Mouse (Mus musculus): ENCODE measurements around the gene Dcaf1. TPM values are rescaled to one million over a fixed set of nuclear protein-coding genes. Genes with fewer than 3 reads are reported as not detected.

Gene Dcaf1
- 32.9 and 33.6 TPM in 2 replicates for polyA plus RNA-seq (2014; fragmentation: Nextera tagmentation; extraction: Ambion mirVana)

GRCm38 (mm10) chr9:106821618-106822380, at the start of gene Dcaf1:
TSS of gene Dcaf1 (plus strand) at chr9:106821874.
- Histone ChIP-seq H3K9ac (ENCODE audit: low read length) (peak within 1 kb of the TSS; percentile 87), H3K27ac (replicated peaks; ENCODE audit: low read depth, low read length) (peak within 1 kb of the TSS; percentile 87), H3K36me3 (ENCODE audit: control insufficient read depth, insufficient read depth, low read length) (no peaks in the 10 kb centered on the region), H3K9me3 (ENCODE audit: control insufficient read depth, low read length) (no peaks in the 10 kb centered on the region), H3K4me3 (ENCODE audit: low read depth, low read length) (peak within 1 kb of the TSS; percentile 85), H3K4me1 (ENCODE audit: control insufficient read depth, insufficient read depth, low read length) (no peaks in the 10 kb centered on the region), H3K27me3 (ENCODE audit: control insufficient read depth, insufficient read depth, low read length) (no peaks in the 10 kb centered on the region), H3K4me2 (ENCODE audit: low read depth, severe bottlenecking) (peak within 1 kb of the TSS; percentile 61)
- DNase-seq (ENCODE audit: low spot score) (peak; percentile 94), ATAC-seq (ENCODE audit: insufficient number of reproducible peaks, low FRiP score, low TSS enrichment, low read depth) (peak; percentile 95)
- under 1% methylated on average over 60 of the region's 71 CpGs for WGBS

GRCm38 (mm10) chr9:106776116-106776515, 45.6 kb upstream of the Dcaf1 start:
- WGBS = 91% methylated on average over 1 of the region's 1 CpGs
- H3K9ac ChIP-seq (ENCODE audit: low read length) = no peak overlapping the region
- H3K4me1 ChIP-seq (ENCODE audit: control insufficient read depth, insufficient read depth, low read length) = no peaks in the 10 kb centered on the region
- H3K36me3 ChIP-seq (ENCODE audit: control insufficient read depth, insufficient read depth, low read length) = no peaks in the 10 kb centered on the region
- no peaks in the 10 kb centered on the region for H3K27me3 ChIP-seq (ENCODE audit: control insufficient read depth, insufficient read depth, low read length)
- ATAC-seq (ENCODE audit: insufficient number of reproducible peaks, low FRiP score, low TSS enrichment, low read depth) = no peak
- H3K27ac ChIP-seq (replicated peaks; ENCODE audit: low read depth, low read length) = no peak overlapping the region
- no peak overlapping the region for H3K4me3 ChIP-seq (ENCODE audit: low read depth, low read length)
- no peak for DNase-seq (ENCODE audit: low spot score)
- no peak overlapping the region for H3K4me2 ChIP-seq (ENCODE audit: low read depth, severe bottlenecking)
- H3K9me3 ChIP-seq (ENCODE audit: control insufficient read depth, low read length) = no peaks in the 10 kb centered on the region

GRCm38 (mm10) chr9:106777423-106777822, 44.3 kb upstream of the Dcaf1 start:
- H3K4me2 ChIP-seq (ENCODE audit: low read depth, severe bottlenecking) = no peak overlapping the region
- no peaks in the 10 kb centered on the region for H3K27me3 ChIP-seq (ENCODE audit: control insufficient read depth, insufficient read depth, low read length)
- H3K9ac ChIP-seq (ENCODE audit: low read length) = no peak overlapping the region
- no peak for ATAC-seq (ENCODE audit: insufficient number of reproducible peaks, low FRiP score, low TSS enrichment, low read depth)
- WGBS = 91% methylated on average over 3 of the region's 3 CpGs
- no peak for DNase-seq (ENCODE audit: low spot score)
- H3K36me3 ChIP-seq (ENCODE audit: control insufficient read depth, insufficient read depth, low read length) = no peaks in the 10 kb centered on the region
- no peak overlapping the region for H3K4me3 ChIP-seq (ENCODE audit: low read depth, low read length)
- H3K27ac ChIP-seq (replicated peaks; ENCODE audit: low read depth, low read length) = no peak overlapping the region
- no peaks in the 10 kb centered on the region for H3K9me3 ChIP-seq (ENCODE audit: control insufficient read depth, low read length)
- H3K4me1 ChIP-seq (ENCODE audit: control insufficient read depth, insufficient read depth, low read length) = no peaks in the 10 kb centered on the region

- no peaks in the 10 kb centered on the region for H3K9me3 ChIP-seq (ENCODE audit: control insufficient read depth, low read length)
- whole genome bisulfite sequencing = 90% methylated on average over 4 of the region's 4 CpGs
- no peak overlapping the region for H3K4me3 ChIP-seq (ENCODE audit: low read depth, low read length)
- no peak overlapping the region for H3K9ac ChIP-seq (ENCODE audit: low read length)
- no peaks in the 10 kb centered on the region for H3K4me1 ChIP-seq (ENCODE audit: control insufficient read depth, insufficient read depth, low read length)
- H3K4me2 ChIP-seq (ENCODE audit: low read depth, severe bottlenecking) = no peak overlapping the region
- no peaks in the 10 kb centered on the region for H3K27me3 ChIP-seq (ENCODE audit: control insufficient read depth, insufficient read depth, low read length)
- ATAC-seq (ENCODE audit: insufficient number of reproducible peaks, low FRiP score, low TSS enrichment, low read depth) (no peak), DNase-seq (ENCODE audit: low spot score) (no peak)
- no peak overlapping the region for H3K27ac ChIP-seq (replicated peaks; ENCODE audit: low read depth, low read length)
- H3K36me3 ChIP-seq (ENCODE audit: control insufficient read depth, insufficient read depth, low read length) = no peaks in the 10 kb centered on the region
Observed at GRCm38 (mm10) chr9:106778319-106778718, 43.4 kb upstream of the Dcaf1 start.

- H3K4me3 ChIP-seq (ENCODE audit: low read depth, low read length) = no peak overlapping the region
- H3K27me3 ChIP-seq (ENCODE audit: control insufficient read depth, insufficient read depth, low read length) = no peaks in the 10 kb centered on the region
- H3K36me3 ChIP-seq (ENCODE audit: control insufficient read depth, insufficient read depth, low read length) = no peaks in the 10 kb centered on the region
- H3K9ac ChIP-seq (ENCODE audit: low read length) = no peak overlapping the region
- no peaks in the 10 kb centered on the region for H3K4me1 ChIP-seq (ENCODE audit: control insufficient read depth, insufficient read depth, low read length)
- 80% methylated on average over 3 of the region's 3 CpGs for WGBS
- no peak for DNase-seq (ENCODE audit: low spot score)
- H3K4me2 ChIP-seq (ENCODE audit: low read depth, severe bottlenecking) = no peak overlapping the region
- H3K9me3 ChIP-seq (ENCODE audit: control insufficient read depth, low read length) = no peaks in the 10 kb centered on the region
- no peak for ATAC-seq (ENCODE audit: insufficient number of reproducible peaks, low FRiP score, low TSS enrichment, low read depth)
- H3K27ac ChIP-seq (replicated peaks; ENCODE audit: low read depth, low read length) = no peak overlapping the region
Observed at GRCm38 (mm10) chr9:106780086-106780485, 41.6 kb upstream of the Dcaf1 start.

- Histone ChIP-seq H3K27me3 (ENCODE audit: control insufficient read depth, insufficient read depth, low read length) (no peaks in the 10 kb centered on the region), H3K27ac (replicated peaks; ENCODE audit: low read depth, low read length) (no peak overlapping the region), H3K9me3 (ENCODE audit: control insufficient read depth, low read length) (no peaks in the 10 kb centered on the region), H3K4me2 (ENCODE audit: low read depth, severe bottlenecking) (no peak overlapping the region), H3K4me3 (ENCODE audit: low read depth, low read length) (no peak overlapping the region), H3K4me1 (ENCODE audit: control insufficient read depth, insufficient read depth, low read length) (peaks cover 3% of the 10 kb centered on the region; the same call in 1 of the 2 replicates), H3K9ac (ENCODE audit: low read length) (no peak overlapping the region), H3K36me3 (ENCODE audit: control insufficient read depth, insufficient read depth, low read length) (no peaks in the 10 kb centered on the region)
- DNase-seq (ENCODE audit: low spot score) (no peak), ATAC-seq (ENCODE audit: insufficient number of reproducible peaks, low FRiP score, low TSS enrichment, low read depth) (no peak)
- 98% methylated on average over 2 of the region's 2 CpGs for WGBS
Observed at GRCm38 (mm10) chr9:106783554-106783953, 38.1 kb upstream of the Dcaf1 start.

GRCm38 (mm10) chr9:106785206-106785605, 36.5 kb upstream of the Dcaf1 start:
- WGBS = 89% methylated on average over 3 of the region's 3 CpGs

GRCm38 (mm10) chr9:106787979-106788811, 33.5 kb upstream of the Dcaf1 start:
- peak overlapping the region; percentile 95 for H3K9ac ChIP-seq (ENCODE audit: low read length)
- H3K4me1 ChIP-seq (ENCODE audit: control insufficient read depth, insufficient read depth, low read length) = peaks cover 3% of the 10 kb centered on the region; the same call in 1 of the 2 replicates
- DNase-seq (ENCODE audit: low spot score) = peak; percentile 42
- ATAC-seq (ENCODE audit: insufficient number of reproducible peaks, low FRiP score, low TSS enrichment, low read depth) = no peak
- no peaks in the 10 kb centered on the region for H3K36me3 ChIP-seq (ENCODE audit: control insufficient read depth, insufficient read depth, low read length)
- H3K27ac ChIP-seq (replicated peaks; ENCODE audit: low read depth, low read length) = peak overlapping the region; percentile 70; the same call in 1 of the 2 replicates
- H3K27me3 ChIP-seq (ENCODE audit: control insufficient read depth, insufficient read depth, low read length) = no peaks in the 10 kb centered on the region
- 9% methylated on average over 23 of the region's 23 CpGs for WGBS
- peak overlapping the region; percentile 79 for H3K4me3 ChIP-seq (ENCODE audit: low read depth, low read length)
- no peaks in the 10 kb centered on the region for H3K9me3 ChIP-seq (ENCODE audit: control insufficient read depth, low read length)
- peak overlapping the region; percentile 59 for H3K4me2 ChIP-seq (ENCODE audit: low read depth, severe bottlenecking)

More at GRCm38 (mm10) chr9:106785206-106785605, 36.5 kb upstream of the Dcaf1 start:
- Histone ChIP-seq H3K9ac (ENCODE audit: low read length) (no peak overlapping the region), H3K27me3 (ENCODE audit: control insufficient read depth, insufficient read depth, low read length) (no peaks in the 10 kb centered on the region), H3K36me3 (ENCODE audit: control insufficient read depth, insufficient read depth, low read length) (no peaks in the 10 kb centered on the region), H3K9me3 (ENCODE audit: control insufficient read depth, low read length) (no peaks in the 10 kb centered on the region), H3K4me3 (ENCODE audit: low read depth, low read length) (no peak overlapping the region), H3K27ac (replicated peaks; ENCODE audit: low read depth, low read length) (no peak overlapping the region), H3K4me2 (ENCODE audit: low read depth, severe bottlenecking) (no peak overlapping the region), H3K4me1 (ENCODE audit: control insufficient read depth, insufficient read depth, low read length) (peaks cover 3% of the 10 kb centered on the region; the same call in 1 of the 2 replicates)
- DNase-seq (ENCODE audit: low spot score) (no peak), ATAC-seq (ENCODE audit: insufficient number of reproducible peaks, low FRiP score, low TSS enrichment, low read depth) (no peak)

All from limb, embryonic 11.5 days (tissue).